Mouse (Mus musculus) hindbrain, embryonic 12.5 days (tissue): ENCODE results near the gene Rgs17. TPM values are rescaled to one million over a fixed set of nuclear protein-coding genes. Genes with fewer than 3 reads are reported as not detected.

Source experiments
- ATAC-seq: fragments of 200-750 bp; cut with Nextera tagmentation; 2 replicates; pipeline ENCODE4 v1.8.0; 2017; ENCODE audit warnings: moderate TSS enrichment; ENCODE audit not compliant: low FRiP score
- H3K27ac ChIP-seq: fragments of 300-500 bp; sonication (generic); 2 replicates; pipeline ENCODE4 v1.5.1; 2016; ENCODE audit warnings: mild to moderate bottlenecking
- H3K27me3 ChIP-seq: fragments of 300-500 bp; sonication (generic); 2 replicates; pipeline ENCODE4 v1.6.1; 2016; ENCODE audit warnings: mild to moderate bottlenecking
- H3K36me3 ChIP-seq: fragments of 300-500 bp; sonication (generic); 2 replicates; pipeline ENCODE4 v1.6.1; 2016; ENCODE audit warnings: mild to moderate bottlenecking
- H3K4me1 ChIP-seq: fragments of 300-500 bp; sonication (generic); 2 replicates; pipeline ENCODE4 v1.6.1; 2016
- H3K4me2 ChIP-seq: fragments of 300-500 bp; sonication (generic); replicated peaks from 2 replicates; pipeline ENCODE4 v1.6.1; 2016; ENCODE audit warnings: mild to moderate bottlenecking
- H3K4me3 ChIP-seq: fragments of 300-500 bp; sonication (generic); 2 replicates; pipeline ENCODE4 v1.5.1; 2016; ENCODE audit warnings: mild to moderate bottlenecking
- H3K9ac ChIP-seq: fragments of 300-500 bp; sonication (generic); 2 replicates; pipeline ENCODE4 v1.6.1; 2016; ENCODE audit warnings: mild to moderate bottlenecking, moderate library complexity
- H3K9me3 ChIP-seq: fragments of 300-500 bp; sonication (generic); replicated peaks from 2 replicates; pipeline ENCODE4 v1.6.1; 2016; ENCODE audit warnings: mild to moderate bottlenecking
- WGBS: fragments of 180-500 bp; shearing (Covaris S2); methylation state at CpG from one replicate; pipeline ENCODE4 v1.1.7; 2016; 5-methylcytosine and 5-hydroxymethylcytosine counted together
- polyA plus RNA-seq: library from polyadenylated mRNA; unstranded; fragments of >200 nt; fragmentation: Nextera tagmentation; extraction: Ambion mirVana; gene quantifications from 2 replicates; pipeline ENCODE4 v1.2.1, GENCODE M21; 2016

Rgs17 gene
- polyA plus RNA-seq, 1 experiment from 2014 or later, result 5.3 TPM

DNA sequence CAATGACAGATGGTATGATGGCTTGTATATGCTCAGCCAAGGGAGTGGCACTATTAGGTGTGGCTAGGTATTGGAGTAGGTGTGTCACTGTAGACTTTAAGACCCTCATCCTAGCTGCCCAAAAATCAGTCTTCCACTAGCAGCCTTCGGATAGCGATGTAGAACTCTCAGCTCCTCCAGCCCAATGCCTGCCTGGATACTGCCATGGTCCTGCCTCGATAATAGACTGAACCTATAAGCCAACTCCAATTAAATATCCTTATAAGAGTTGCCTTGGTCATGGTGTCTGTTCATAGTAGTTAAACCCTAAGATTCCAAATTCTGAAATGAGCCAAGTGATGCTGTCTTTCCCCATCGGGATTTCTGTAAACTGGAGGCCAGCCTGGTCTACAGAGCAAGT, 124.1 kb downstream of the Rgs17 start:
- ATAC-seq, result no peak
- WGBS, result 82% methylated on average over 4 of the region's 4 CpGs
- H3K9me3 ChIP-seq, result no peaks in the 10 kb centered on the region

DNA sequence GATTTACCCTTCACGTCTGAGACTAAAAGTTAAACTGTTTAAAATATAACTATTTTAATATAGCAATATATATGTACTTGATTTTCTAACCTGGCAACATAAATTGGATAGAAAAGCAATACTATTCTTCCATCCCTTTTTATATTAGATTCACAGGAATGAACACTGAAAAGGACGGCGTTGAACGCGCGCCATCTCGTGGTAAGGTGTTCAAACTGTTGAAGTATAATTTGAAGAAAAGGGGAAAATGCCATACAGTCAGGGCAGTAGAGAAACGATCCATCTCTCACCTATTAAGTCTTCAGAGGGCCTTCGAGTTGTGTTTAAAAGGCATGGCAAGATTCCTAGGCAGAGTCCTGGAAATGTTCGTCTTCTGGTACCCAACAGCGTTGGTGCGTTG, 131.5 kb downstream of the Rgs17 start:
- ATAC-seq, result no peak
- H3K27ac ChIP-seq, result no peak overlapping the region
- H3K27me3 ChIP-seq, result no peaks in the 10 kb centered on the region
- no peaks in the 10 kb centered on the region for H3K36me3 ChIP-seq
- no peak overlapping the region for H3K4me3 ChIP-seq
- 27% methylated on average over 12 of the region's 12 CpGs for WGBS
- H3K9ac ChIP-seq, result no peak overlapping the region
- H3K4me2 ChIP-seq, result no peak overlapping the region
- H3K9me3 ChIP-seq, result no peaks in the 10 kb centered on the region
- H3K4me1 ChIP-seq, result no peaks in the 10 kb centered on the region

More for the DNA sequence above, 124.1 kb downstream of the Rgs17 start:
- Histone ChIP-seq H3K4me1 (peaks cover 9% of the 10 kb centered on the region), H3K36me3 (peaks cover 37% of the 10 kb centered on the region), H3K4me2 (no peak overlapping the region), H3K4me3 (no peak overlapping the region), H3K27ac (no peak overlapping the region), H3K27me3 (no peaks in the 10 kb centered on the region), H3K9ac (no peak overlapping the region)

DNA sequence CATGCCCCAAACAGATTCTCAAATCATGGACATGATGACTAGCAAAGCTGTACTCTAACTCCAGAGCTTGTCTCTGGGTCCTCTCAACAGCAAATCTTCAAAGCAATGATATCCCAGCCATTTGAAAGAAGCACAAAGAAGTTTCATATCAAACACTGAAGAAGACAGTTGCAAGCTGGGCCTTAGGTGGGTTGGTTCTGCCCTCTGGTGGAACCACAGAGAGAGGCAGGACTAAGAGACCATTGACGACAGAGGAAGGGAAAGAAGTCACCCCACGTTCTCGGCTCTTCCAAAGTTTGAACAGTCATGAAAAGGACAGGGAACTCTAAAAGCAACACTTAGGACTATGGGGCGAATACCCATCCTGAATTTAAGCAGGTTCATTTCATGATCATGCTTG, 135.3 kb downstream of the Rgs17 start:
- 36% methylated on average over 4 of the region's 4 CpGs for WGBS
- H3K4me3 ChIP-seq, result no peak overlapping the region
- H3K9ac ChIP-seq, result no peak overlapping the region
- no peaks in the 10 kb centered on the region for H3K36me3 ChIP-seq
- ATAC-seq, result no peak
- no peaks in the 10 kb centered on the region for H3K27me3 ChIP-seq
- no peak overlapping the region for H3K4me2 ChIP-seq
- H3K9me3 ChIP-seq, result no peaks in the 10 kb centered on the region
- no peak overlapping the region for H3K27ac ChIP-seq
- H3K4me1 ChIP-seq, result no peaks in the 10 kb centered on the region

Other genes starting within 250 kb of the Rgs17 start
- 46.5 and 49.0 TPM in 2 replicates for gene Fbxo5, start 116.8 kb downstream of the Rgs17 start, polyA plus RNA-seq
- 11.6 and 12.5 TPM in 2 replicates for gene Mtrf1l, start 98.5 kb downstream of the Rgs17 start, polyA plus RNA-seq